Mouse (Mus musculus): ENCODE measurements around the gene Krt75. TPM values are rescaled to one million over a fixed set of nuclear protein-coding genes. Genes with fewer than 3 reads are reported as not detected.

Krt75 gene
- polyA plus RNA-seq, 1 experiment: not detected

GRCm38 (mm10) chr15:101550567-101550966 is 23.1 kb downstream of the Krt75 start, which contains the start of gene Krt82:
Gene Krt82, minus strand, starts transcription at chr15:101550667.
- Histone ChIP-seq H3K4me2 (ENCODE audit: low read depth) (no peak within 1 kb of the TSS), H3K79me2 (ENCODE audit: control insufficient read depth, insufficient read depth) (no peaks in the 10 kb centered on the region), H3K27me3 (ENCODE audit: control insufficient read depth, insufficient read depth, insufficient read length) (peaks cover 52% of the 10 kb centered on the region), H3K4me3 (no peak within 1 kb of the TSS), H3ac (ENCODE audit: control insufficient read depth, insufficient read length) (no peak within 1 kb of the TSS), H3K36me3 (ENCODE audit: control insufficient read depth, insufficient read depth) (no peaks in the 10 kb centered on the region)
- TF ChIP-seq TCF12 (IDR thresholded peaks at IDR 0.05; ENCODE audit: insufficient read depth, poor library complexity, severe bottlenecking): no peak
- TF ChIP-seq MAX (IDR thresholded peaks at IDR 0.05; ENCODE audit: low read depth): no peak
- TF ChIP-seq MYOD1 (IDR thresholded peaks at IDR 0.05; ENCODE audit: control insufficient read depth in 1 of 3, insufficient read length in 2 of 3, low read depth in 2 of 3): no peak
- TF ChIP-seq REST (IDR thresholded peaks at IDR 0.05; ENCODE audit: insufficient read depth, insufficient read length): no peak
- no peak for TF ChIP-seq MYOG (IDR thresholded peaks at IDR 0.05; ENCODE audit: control insufficient read depth in 1 of 3, insufficient read depth in 1 of 3, insufficient read length in 2 of 3, low read depth in 2 of 3)
- no peak for TF ChIP-seq POLR2AphosphoS2 (IDR thresholded peaks at IDR 0.05; ENCODE audit: insufficient read length, low read depth)
- TF ChIP-seq CEBPB (IDR thresholded peaks at IDR 0.05; ENCODE audit: insufficient read depth, poor library complexity, severe bottlenecking): no peak
- no peak for TF ChIP-seq POLR2A (IDR thresholded peaks at IDR 0.05; ENCODE audit: insufficient read length, low read depth)
- TF ChIP-seq SRF (IDR thresholded peaks at IDR 0.05; ENCODE audit: control insufficient read depth, insufficient read length, low read depth): no peak
- TF ChIP-seq TCF3 (IDR thresholded peaks at IDR 0.05; ENCODE audit: insufficient read length, low read depth): no peak
- TF ChIP-seq E2F4 (IDR thresholded peaks at IDR 0.05; ENCODE audit: insufficient read depth): no peak

GRCm38 (mm10) chr15:101544478-101544877 is 29.2 kb downstream of the Krt75 start:
- TF ChIP-seq POLR2AphosphoS2 (IDR thresholded peaks at IDR 0.05; ENCODE audit: insufficient read length, low read depth) (no peak), MYOD1 (IDR thresholded peaks at IDR 0.05; ENCODE audit: control insufficient read depth in 1 of 3, insufficient read length in 2 of 3, low read depth in 2 of 3) (no peak), POLR2A (IDR thresholded peaks at IDR 0.05; ENCODE audit: insufficient read length, low read depth) (no peak), REST (IDR thresholded peaks at IDR 0.05; ENCODE audit: insufficient read depth, insufficient read length) (no peak), USF1 (IDR thresholded peaks at IDR 0.05; ENCODE audit: low read depth) (no peak), MYOG (IDR thresholded peaks at IDR 0.05; ENCODE audit: control insufficient read depth in 1 of 3, insufficient read depth in 1 of 3, insufficient read length in 2 of 3, low read depth in 2 of 3) (no peak), MAX (IDR thresholded peaks at IDR 0.05; ENCODE audit: low read depth) (no peak), TCF12 (IDR thresholded peaks at IDR 0.05; ENCODE audit: insufficient read depth, poor library complexity, severe bottlenecking) (no peak), SRF (IDR thresholded peaks at IDR 0.05; ENCODE audit: control insufficient read depth, insufficient read length, low read depth) (no peak), TCF3 (IDR thresholded peaks at IDR 0.05; ENCODE audit: insufficient read length, low read depth) (no peak), CEBPB (IDR thresholded peaks at IDR 0.05; ENCODE audit: insufficient read depth, poor library complexity, severe bottlenecking) (no peak), E2F4 (IDR thresholded peaks at IDR 0.05; ENCODE audit: insufficient read depth) (no peak)
- Histone ChIP-seq H3ac (ENCODE audit: control insufficient read depth, insufficient read length) (no peak overlapping the region), H3K79me2 (ENCODE audit: control insufficient read depth, insufficient read depth) (no peaks in the 10 kb centered on the region), H3K4me3 (no peak overlapping the region), H3K27me3 (ENCODE audit: control insufficient read depth, insufficient read depth, insufficient read length) (peaks cover 39% of the 10 kb centered on the region), H3K4me2 (ENCODE audit: low read depth) (no peak overlapping the region), H3K36me3 (ENCODE audit: control insufficient read depth, insufficient read depth) (no peaks in the 10 kb centered on the region)

- Histone ChIP-seq H3K4me2 (ENCODE audit: low read depth) (no peak overlapping the region), H3K79me2 (ENCODE audit: control insufficient read depth, insufficient read depth) (no peaks in the 10 kb centered on the region), H3ac (ENCODE audit: control insufficient read depth, insufficient read length) (no peak overlapping the region), H3K27me3 (ENCODE audit: control insufficient read depth, insufficient read depth, insufficient read length) (peaks cover 26% of the 10 kb centered on the region), H3K4me3 (no peak overlapping the region), H3K36me3 (ENCODE audit: control insufficient read depth, insufficient read depth) (no peaks in the 10 kb centered on the region)
- TF ChIP-seq POLR2A (IDR thresholded peaks at IDR 0.05; ENCODE audit: insufficient read length, low read depth): no peak
- TF ChIP-seq REST (IDR thresholded peaks at IDR 0.05; ENCODE audit: insufficient read depth, insufficient read length): no peak
- TF ChIP-seq TCF3 (IDR thresholded peaks at IDR 0.05; ENCODE audit: insufficient read length, low read depth): no peak
- TF ChIP-seq MYOG (IDR thresholded peaks at IDR 0.05; ENCODE audit: control insufficient read depth in 1 of 3, insufficient read depth in 1 of 3, insufficient read length in 2 of 3, low read depth in 2 of 3): no peak
- TF ChIP-seq MYOD1 (IDR thresholded peaks at IDR 0.05; ENCODE audit: control insufficient read depth in 1 of 3, insufficient read length in 2 of 3, low read depth in 2 of 3): no peak
- TF ChIP-seq TCF12 (IDR thresholded peaks at IDR 0.05; ENCODE audit: insufficient read depth, poor library complexity, severe bottlenecking): no peak
- no peak for TF ChIP-seq E2F4 (IDR thresholded peaks at IDR 0.05; ENCODE audit: insufficient read depth)
- TF ChIP-seq POLR2AphosphoS2 (IDR thresholded peaks at IDR 0.05; ENCODE audit: insufficient read length, low read depth): no peak
- TF ChIP-seq MAX (IDR thresholded peaks at IDR 0.05; ENCODE audit: low read depth): no peak
- TF ChIP-seq CEBPB (IDR thresholded peaks at IDR 0.05; ENCODE audit: insufficient read depth, poor library complexity, severe bottlenecking): no peak
- no peak for TF ChIP-seq USF1 (IDR thresholded peaks at IDR 0.05; ENCODE audit: low read depth)
- no peak for TF ChIP-seq SRF (IDR thresholded peaks at IDR 0.05; ENCODE audit: control insufficient read depth, insufficient read length, low read depth)
Observed at GRCm38 (mm10) chr15:101542543-101542942, 31.2 kb downstream of the Krt75 start.

DNA sequence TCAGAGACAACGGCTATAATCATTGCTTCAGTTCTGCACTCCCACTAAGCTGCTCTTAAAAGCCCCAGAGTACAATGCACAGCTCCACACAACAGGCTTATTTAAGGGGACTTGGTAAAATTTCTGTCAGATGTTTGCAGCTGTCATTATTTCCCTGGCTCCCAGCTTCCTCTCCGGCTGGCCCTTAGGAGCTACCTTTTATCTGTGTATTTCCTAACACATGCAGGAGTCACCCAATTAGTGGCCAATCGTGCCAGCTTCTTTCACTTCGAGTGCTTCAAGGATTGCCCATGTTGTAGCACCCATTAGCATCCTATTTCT is 35.2 kb downstream of the Krt75 start:
- Histone ChIP-seq H3K27me3 (ENCODE audit: control insufficient read depth, insufficient read depth, insufficient read length) (peaks cover 36% of the 10 kb centered on the region), H3K79me2 (ENCODE audit: control insufficient read depth, insufficient read depth) (no peaks in the 10 kb centered on the region), H3ac (ENCODE audit: control insufficient read depth, insufficient read length) (no peak overlapping the region), H3K36me3 (ENCODE audit: control insufficient read depth, insufficient read depth) (no peaks in the 10 kb centered on the region), H3K4me2 (ENCODE audit: low read depth) (no peak overlapping the region), H3K4me3 (no peak overlapping the region)
- TF ChIP-seq MYOD1 (IDR thresholded peaks at IDR 0.05; ENCODE audit: control insufficient read depth in 1 of 3, insufficient read length in 2 of 3, low read depth in 2 of 3) (no peak), MYOG (IDR thresholded peaks at IDR 0.05; ENCODE audit: control insufficient read depth in 1 of 3, insufficient read depth in 1 of 3, insufficient read length in 2 of 3, low read depth in 2 of 3) (no peak), TCF3 (IDR thresholded peaks at IDR 0.05; ENCODE audit: insufficient read length, low read depth) (no peak), TCF12 (IDR thresholded peaks at IDR 0.05; ENCODE audit: insufficient read depth, poor library complexity, severe bottlenecking) (no peak), POLR2A (IDR thresholded peaks at IDR 0.05; ENCODE audit: insufficient read length, low read depth) (no peak), E2F4 (IDR thresholded peaks at IDR 0.05; ENCODE audit: insufficient read depth) (no peak), REST (IDR thresholded peaks at IDR 0.05; ENCODE audit: insufficient read depth, insufficient read length) (no peak), USF1 (IDR thresholded peaks at IDR 0.05; ENCODE audit: low read depth) (no peak), MAX (IDR thresholded peaks at IDR 0.05; ENCODE audit: low read depth) (no peak), SRF (IDR thresholded peaks at IDR 0.05; ENCODE audit: control insufficient read depth, insufficient read length, low read depth) (no peak), POLR2AphosphoS2 (IDR thresholded peaks at IDR 0.05; ENCODE audit: insufficient read length, low read depth) (no peak), CEBPB (IDR thresholded peaks at IDR 0.05; ENCODE audit: insufficient read depth, poor library complexity, severe bottlenecking) (no peak)
